Mouse (Mus musculus) brain, embryonic 14.5 days (tissue): ENCODE data around the gene Nnmt.

Experiments
- CTCF ChIP-seq: fragments of 200-500 bp; IDR thresholded peaks from 2 replicates; pipeline ENCODE4 v1.5.1; 2012; ENCODE audit warnings: inconsistent platforms, mild to moderate bottlenecking, moderate library complexity, borderline replicate concordance; ENCODE audit not compliant: insufficient read depth, insufficient read length; ENCODE audit errors: extremely low read depth
- POLR2A ChIP-seq: fragments of 200-500 bp; IDR thresholded peaks from 2 replicates; pipeline ENCODE4 v1.6.1; 2012; ENCODE audit warnings: mild to moderate bottlenecking, inconsistent platforms, borderline replicate concordance; ENCODE audit not compliant: poor library complexity, insufficient read depth, insufficient read length, severe bottlenecking; ENCODE audit errors: extremely low read depth

DNA sequence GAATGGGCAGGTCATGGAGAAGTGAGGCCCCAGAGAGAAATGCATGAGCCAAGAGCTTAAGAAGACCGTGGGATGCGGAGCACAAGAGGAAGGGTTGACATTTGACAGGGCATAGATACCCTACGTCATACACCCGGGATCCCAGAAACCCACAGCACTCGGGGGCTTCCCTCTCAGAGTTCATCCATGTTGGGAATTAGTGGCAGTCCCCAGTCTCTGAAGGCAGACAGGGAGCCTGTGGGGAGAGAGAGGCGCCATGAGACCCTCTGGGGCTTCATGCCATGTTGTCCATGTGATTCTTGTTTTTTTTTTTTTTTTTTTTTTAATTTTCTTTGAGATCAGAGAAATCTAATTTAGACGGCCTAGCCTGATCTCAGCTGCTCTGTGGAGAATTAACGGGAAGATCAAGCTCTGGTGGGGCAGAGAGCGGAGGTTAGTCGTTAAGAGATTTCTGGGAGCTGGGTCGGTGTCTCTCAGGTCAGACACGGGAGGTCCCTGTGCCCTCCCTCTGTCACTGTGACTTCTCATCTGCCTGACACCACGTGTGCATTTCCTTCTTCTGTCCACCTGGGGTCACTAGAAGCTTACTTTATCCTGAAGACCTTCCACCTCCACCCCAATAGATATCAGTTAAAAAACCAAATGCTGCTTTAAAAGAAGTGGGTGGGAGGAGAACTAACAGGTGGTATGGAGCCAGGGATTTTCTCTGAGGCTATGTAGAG is 40.1 kb upstream of the Nnmt start:
- no peak for TF ChIP-seq POLR2A
- peak; percentile 73 for TF ChIP-seq CTCF
